Mouse (Mus musculus): ENCODE results near the gene Khdrbs2.

- TF ChIP-seq CTCF (IDR thresholded peaks at IDR 0.05; ENCODE audit: control insufficient read depth, insufficient read depth, low read length) (no peak), POLR2A (IDR thresholded peaks at IDR 0.05; ENCODE audit: borderline replicate concordance, control insufficient read depth, low read depth, low read length) (no peak)
These were observed 466.6 kb downstream of the Khdrbs2 start for GRCm38 (mm10) chr1:32639118-32639517.

Data from bone marrow, adult 2 months (tissue).